Mouse (Mus musculus) layer of hippocampus, adult 9-11 months (tissue): ENCODE measurements around the gene Cenpj.

ENCODE experiments used
- DNase-seq: peaks from one replicate; pipeline ENCODE4 v3.0.0; 2022

Gene Cenpj

GRCm38 (mm10) chr14:56544946-56545345 lies 30.3 kb downstream of the Cenpj start:
- no peak for DNase-seq

DNA sequence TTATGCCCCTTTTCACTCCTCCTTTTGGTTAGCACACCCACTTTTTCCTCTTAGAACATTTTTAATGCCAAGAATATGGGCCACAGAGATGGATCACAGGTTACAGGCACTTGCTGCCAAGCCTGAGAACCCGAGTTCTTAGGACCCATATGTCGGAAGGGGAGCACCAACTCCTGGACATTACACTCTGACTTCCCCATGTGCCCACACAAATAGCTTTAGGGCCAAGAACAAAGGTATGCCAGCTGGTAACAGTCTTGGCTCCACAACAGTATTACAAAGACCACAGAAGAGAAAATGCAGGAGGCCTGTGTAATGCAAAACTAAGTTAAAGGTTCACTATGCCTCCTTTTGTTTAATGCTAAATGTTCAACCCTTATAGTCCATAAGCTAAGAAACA lies 44.4 kb downstream of the Cenpj start:
- DNase-seq, result no peak

DNA sequence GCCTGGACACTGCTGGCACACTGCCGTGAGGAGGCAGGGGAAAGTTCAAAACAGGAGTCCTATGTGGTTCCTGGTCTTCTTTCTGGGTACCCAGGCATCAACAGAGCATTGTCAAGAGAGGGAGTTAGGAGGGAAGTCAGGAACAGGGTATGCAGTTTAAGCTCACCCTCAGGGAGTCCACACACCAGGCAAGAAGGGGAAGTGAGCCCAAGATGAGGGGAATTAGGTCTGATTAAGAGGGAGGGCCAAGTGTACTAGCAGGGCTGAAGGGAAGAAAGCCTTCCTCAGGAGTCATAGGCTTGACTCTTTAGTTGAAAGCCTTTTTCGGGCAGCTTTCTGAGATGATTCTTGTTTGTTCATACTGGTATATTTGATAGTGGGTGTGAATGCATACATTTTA lies 60.5 kb downstream of the Cenpj start:
- no peak for DNase-seq

GRCm38 (mm10) chr14:56512084-56512483 lies 63.1 kb downstream of the Cenpj start:
- no peak for DNase-seq

DNA sequence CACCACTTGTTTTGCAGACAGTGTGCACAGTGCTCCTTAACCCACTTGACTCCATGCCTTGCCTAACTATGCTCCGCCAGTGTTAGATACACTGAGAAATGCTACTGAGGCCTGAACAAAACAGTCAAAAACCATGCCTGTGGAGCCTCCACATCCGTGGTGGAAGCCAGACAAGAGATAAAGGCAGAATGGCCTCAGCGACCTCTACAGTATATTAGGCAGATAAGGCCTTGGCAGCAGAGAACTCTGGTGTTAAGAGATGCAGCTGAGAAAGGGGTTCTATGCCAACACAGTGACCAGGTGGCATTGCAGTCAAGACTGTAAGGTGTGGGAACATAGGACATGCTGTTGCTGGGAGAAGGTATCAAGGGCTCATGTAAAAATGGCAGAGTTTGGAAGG lies 68.5 kb downstream of the Cenpj start:
- DNase-seq, result no peak

DNA sequence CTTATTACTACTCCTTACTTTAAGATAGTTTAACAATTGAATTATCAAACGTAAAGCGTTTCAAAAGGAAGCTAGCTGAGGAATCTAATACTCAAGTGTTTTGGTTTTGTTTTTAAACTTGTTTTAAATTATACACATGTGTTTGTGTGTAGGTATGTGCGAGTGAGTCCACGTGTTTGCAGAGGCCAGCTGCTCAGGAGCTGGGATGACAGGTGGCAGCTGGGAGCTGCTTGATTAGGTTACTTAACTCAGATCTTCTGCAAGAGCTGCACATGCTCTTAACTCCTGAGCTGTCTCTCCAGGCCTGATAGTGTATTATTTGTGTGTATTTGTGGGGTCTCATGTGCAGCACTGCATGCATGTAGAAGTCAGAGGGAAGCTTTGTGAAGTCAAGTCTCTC lies 72.8 kb downstream of the Cenpj start:
- no peak for DNase-seq

DNA sequence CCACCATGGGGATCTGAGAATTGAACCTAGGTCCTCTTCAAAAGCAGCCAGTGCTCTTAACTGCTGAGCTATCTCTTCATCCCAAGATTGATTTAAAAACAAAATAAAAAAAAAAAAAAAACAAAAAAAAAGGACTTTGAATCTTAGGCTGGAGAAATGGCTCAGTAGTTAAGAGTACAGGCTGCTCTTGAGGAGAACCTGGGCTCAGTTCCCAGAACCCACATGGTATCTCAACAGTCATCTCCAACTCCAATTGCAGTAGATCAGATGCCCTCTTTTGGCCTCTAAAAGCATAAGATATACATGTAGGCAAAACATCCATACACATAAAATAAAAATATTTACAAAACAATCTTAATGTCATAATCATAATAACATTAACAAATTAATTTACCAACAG lies 85.4 kb downstream of the Cenpj start:
- no peak for DNase-seq
